Mouse (Mus musculus): Measurements from ENCODE around the gene Ddx31.

DNA sequence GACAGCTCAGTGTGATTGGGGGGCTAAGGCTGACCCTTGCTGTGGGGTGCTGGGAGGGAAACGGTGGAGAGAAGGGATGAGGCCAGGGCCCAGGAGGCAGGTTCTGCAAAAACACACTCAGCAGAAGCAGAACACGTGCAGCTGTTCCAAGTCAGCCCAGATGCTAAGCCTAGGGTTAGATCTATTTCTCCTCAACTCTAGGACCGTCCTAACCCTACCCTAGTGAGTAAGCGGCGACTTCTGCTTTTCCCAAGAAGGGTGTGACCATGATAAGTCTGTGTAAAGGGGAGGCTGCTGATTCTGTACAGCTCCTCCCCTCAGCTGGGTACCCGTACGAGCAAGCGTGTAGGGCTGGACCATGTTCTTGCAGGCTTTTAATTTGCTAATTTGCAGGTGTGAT is 43.9 kb upstream of the Ddx31 start:
- no peak for TF ChIP-seq CTCF (IDR thresholded peaks at IDR 0.05; ENCODE audit: insufficient read depth, low read depth, low read length)
- no peak for TF ChIP-seq POLR2A (IDR thresholded peaks at IDR 0.05; ENCODE audit: insufficient read depth, low read depth, low read length)
